Mouse (Mus musculus): ENCODE measurements around the gene Tmf1. TPM values are rescaled to one million over a fixed set of nuclear protein-coding genes. Genes with fewer than 3 reads are reported as not detected.

The Tmf1 gene
- polyA plus RNA-seq, 1 experiment from 2014 or later = 34.2 TPM

Other genes with a start within 250 kb of the Tmf1 start
- gene Fam19a4, start 118.7 kb downstream of the Tmf1 start, polyA plus RNA-seq (2014; fragmentation: Nextera tagmentation; extraction: Ambion mirVana) = 1.2 and 2.8 TPM in 2 replicates
- 5.5 and 6.9 TPM in 2 replicates for gene Eogt, start 29.9 kb downstream of the Tmf1 start, polyA plus RNA-seq (2014; fragmentation: Nextera tagmentation; extraction: Ambion mirVana)
- gene Uba3, start 26.5 kb upstream of the Tmf1 start, polyA plus RNA-seq (2014; fragmentation: Nextera tagmentation; extraction: Ambion mirVana) = 102 and 112 TPM in 2 replicates
- 33.4 and 36.1 TPM in 2 replicates for gene Arl6ip5, start 31.6 kb upstream of the Tmf1 start, polyA plus RNA-seq (2014; fragmentation: Nextera tagmentation; extraction: Ambion mirVana)
- 0.49 and 0.58 TPM in 2 replicates for gene Lmod3, start 73.6 kb upstream of the Tmf1 start, polyA plus RNA-seq (2014; fragmentation: Nextera tagmentation; extraction: Ambion mirVana)